In genomic region chr4:58115452-58115851, GRCm38 (mm10) we compare ENCODE assay signal across 26 mouse cellular contexts.
DNase-seq lines count a peak whose midpoint lies in the region; ATAC-seq and TF ChIP-seq lines count a peak whose summit lies in the region.
"Had no signal": no experiment of that assay in that cellular context is flagged by ENCODE, and none has a peak within 500 bp of the region (broad histone marks: within the 10 kb centered on the region; RNA-seq: fewer than 3 reads in every experiment).

No protein-coding gene starts in this region.

- no peaks in the 10 kb centered on the region for H3K36me3 ChIP-seq in forebrain, embryonic 13.5 days (ENCODE audit: poor library complexity, severe bottlenecking)
- no peaks in the 10 kb centered on the region for H3K36me3 ChIP-seq in forebrain, embryonic 15.5 days
- no peaks in the 10 kb centered on the region for H3K36me3 ChIP-seq in midbrain, embryonic 15.5 days (replicated peaks)
- no peaks in the 10 kb centered on the region for H3K36me3 ChIP-seq in midbrain, embryonic 13.5 days
- H3K36me3 ChIP-seq in hindbrain, embryonic 12.5 days: no peaks in the 10 kb centered on the region
- H3K36me3 ChIP-seq in hindbrain, postnatal 0 days (ENCODE audit: insufficient read depth, low read length): no peaks in the 10 kb centered on the region
- H3K36me3 ChIP-seq: embryonic facial prominence, embryonic 12.5 days; heart, embryonic 15.5 days; intestine, embryonic 15.5 days; limb, embryonic 15.5 days had no signal

- no peak for TF ChIP-seq CTCF in hindbrain, postnatal 0 days (IDR thresholded peaks at IDR 0.05; ENCODE audit: low read depth)

- peaks cover 5% of the 10 kb centered on the region; the same call in 1 of the 2 replicates for H3K4me1 ChIP-seq in forebrain, embryonic 13.5 days
- no peaks in the 10 kb centered on the region for H3K4me1 ChIP-seq in forebrain, embryonic 15.5 days
- H3K4me1 ChIP-seq in midbrain, embryonic 15.5 days: peaks cover 4% of the 10 kb centered on the region
- peaks cover 4% of the 10 kb centered on the region; the same call in 1 of the 2 replicates for H3K4me1 ChIP-seq in midbrain, embryonic 13.5 days (replicated peaks)
- peaks cover 4% of the 10 kb centered on the region; the same call in 1 of the 2 replicates for H3K4me1 ChIP-seq in hindbrain, embryonic 12.5 days
- no peaks in the 10 kb centered on the region for H3K4me1 ChIP-seq in hindbrain, postnatal 0 days (ENCODE audit: insufficient read depth, low read length)
- H3K4me1 ChIP-seq: embryonic facial prominence, embryonic 12.5 days; heart, embryonic 15.5 days; limb, embryonic 15.5 days had no signal

- H3K9ac ChIP-seq in forebrain, embryonic 13.5 days: no peak overlapping the region
- H3K9ac ChIP-seq in forebrain, embryonic 15.5 days (replicated peaks): no peak overlapping the region
- H3K9ac ChIP-seq in midbrain, embryonic 15.5 days: no peak overlapping the region
- H3K9ac ChIP-seq in midbrain, embryonic 13.5 days (replicated peaks): no peak overlapping the region
- H3K9ac ChIP-seq in hindbrain, embryonic 12.5 days: no peak overlapping the region
- H3K9ac ChIP-seq in hindbrain, postnatal 0 days (replicated peaks; ENCODE audit: low read length): no peak overlapping the region
- H3K9ac ChIP-seq: embryonic facial prominence, embryonic 12.5 days; heart, embryonic 15.5 days; intestine, embryonic 15.5 days; limb, embryonic 15.5 days; liver, embryonic 14.5 days; lung, embryonic 14.5 days had no signal

- no peak overlapping the region for H3K27ac ChIP-seq in forebrain, embryonic 13.5 days
- H3K27ac ChIP-seq in forebrain, embryonic 15.5 days (replicated peaks): no peak overlapping the region
- H3K27ac ChIP-seq in midbrain, embryonic 15.5 days: no peak overlapping the region
- H3K27ac ChIP-seq in midbrain, embryonic 13.5 days: no peak overlapping the region
- no peak overlapping the region for H3K27ac ChIP-seq in hindbrain, embryonic 12.5 days
- H3K27ac ChIP-seq in hindbrain, postnatal 0 days: no peak overlapping the region
- H3K27ac ChIP-seq: embryonic facial prominence, embryonic 12.5 days; heart, embryonic 15.5 days; intestine, embryonic 15.5 days; limb, embryonic 15.5 days; liver, embryonic 14.5 days; stomach, postnatal 0 days had no signal

- H3K27me3 ChIP-seq in forebrain, embryonic 13.5 days: no peaks in the 10 kb centered on the region
- no peaks in the 10 kb centered on the region for H3K27me3 ChIP-seq in forebrain, embryonic 15.5 days
- no peaks in the 10 kb centered on the region for H3K27me3 ChIP-seq in midbrain, embryonic 15.5 days (replicated peaks)
- H3K27me3 ChIP-seq in midbrain, embryonic 13.5 days: no peaks in the 10 kb centered on the region
- no peaks in the 10 kb centered on the region for H3K27me3 ChIP-seq in hindbrain, embryonic 12.5 days
- H3K27me3 ChIP-seq in hindbrain, postnatal 0 days (ENCODE audit: insufficient read depth, low read length): no peaks in the 10 kb centered on the region
- H3K27me3 ChIP-seq: embryonic facial prominence, embryonic 12.5 days; heart, embryonic 15.5 days; intestine, embryonic 15.5 days; limb, embryonic 15.5 days had no signal

- no peaks in the 10 kb centered on the region for H3K9me3 ChIP-seq in forebrain, embryonic 13.5 days (replicated peaks)
- H3K9me3 ChIP-seq in forebrain, embryonic 15.5 days: no peaks in the 10 kb centered on the region
- no peaks in the 10 kb centered on the region for H3K9me3 ChIP-seq in midbrain, embryonic 15.5 days
- no peaks in the 10 kb centered on the region for H3K9me3 ChIP-seq in midbrain, embryonic 13.5 days
- H3K9me3 ChIP-seq in hindbrain, embryonic 12.5 days (replicated peaks): no peaks in the 10 kb centered on the region
- H3K9me3 ChIP-seq in hindbrain, postnatal 0 days (ENCODE audit: low read length): no peaks in the 10 kb centered on the region
- H3K9me3 ChIP-seq: embryonic facial prominence, embryonic 12.5 days; heart, embryonic 15.5 days; intestine, embryonic 15.5 days; limb, embryonic 15.5 days had no signal

- DNase-seq in hindbrain, postnatal 0 days (ENCODE audit: low spot score): peak; percentile 31
- no peak for DNase-seq in lung, postnatal 14 days
- no peak for DNase-seq in thymus, postnatal 14 days
- DNase-seq: adrenal gland, postnatal 25 days; cerebellum, adult 9-10 months; gastrocnemius, postnatal 36 days; heart, postnatal 36 days; kidney, adult 9 months; kidney, postnatal 14 days; left cerebral cortex, postnatal 4 days; lung, embryonic 14.5 days; lung, postnatal 4 days; thymus, adult 2 months had no signal

- no peak overlapping the region for H3K4me3 ChIP-seq in forebrain, embryonic 13.5 days
- no peak overlapping the region for H3K4me3 ChIP-seq in forebrain, embryonic 15.5 days
- no peak overlapping the region for H3K4me3 ChIP-seq in midbrain, embryonic 15.5 days
- no peak overlapping the region for H3K4me3 ChIP-seq in midbrain, embryonic 13.5 days (replicated peaks)
- no peak overlapping the region for H3K4me3 ChIP-seq in hindbrain, embryonic 12.5 days
- no peak overlapping the region for H3K4me3 ChIP-seq in hindbrain, postnatal 0 days (ENCODE audit: low read length)
- H3K4me3 ChIP-seq: embryonic facial prominence, embryonic 12.5 days; erythroblast, embryonic 14.5 days; heart, embryonic 15.5 days; intestine, embryonic 15.5 days; limb, embryonic 15.5 days had no signal

- 0 out of 2 replicates have a peak overlapping the region, but pooled peaks have one; percentile 16 for H3K4me2 ChIP-seq in forebrain, embryonic 13.5 days
- H3K4me2 ChIP-seq in forebrain, embryonic 15.5 days (replicated peaks): no peak overlapping the region
- H3K4me2 ChIP-seq in midbrain, embryonic 15.5 days: no peak overlapping the region
- H3K4me2 ChIP-seq in midbrain, embryonic 13.5 days (replicated peaks): no peak overlapping the region
- H3K4me2 ChIP-seq in hindbrain, embryonic 12.5 days (replicated peaks): 0 out of 2 replicates have a peak overlapping the region, but pooled peaks have one; percentile 11
- no peak overlapping the region for H3K4me2 ChIP-seq in hindbrain, postnatal 0 days (ENCODE audit: low read depth, low read length)
- H3K4me2 ChIP-seq: embryonic facial prominence, embryonic 12.5 days; heart, embryonic 15.5 days; intestine, embryonic 15.5 days; limb, embryonic 15.5 days; lung, embryonic 14.5 days had no signal

- no peak for ATAC-seq in forebrain, embryonic 13.5 days
- no peak for ATAC-seq in forebrain, embryonic 15.5 days (replicated peaks)
- ATAC-seq in midbrain, embryonic 15.5 days (replicated peaks): peak; percentile 50; the same call in 1 of the 2 replicates
- ATAC-seq in midbrain, embryonic 13.5 days: no peak
- ATAC-seq in hindbrain, embryonic 12.5 days (ENCODE audit: low FRiP score): no peak
- peak; percentile 45; the same call in 1 of the 2 replicates for ATAC-seq in hindbrain, postnatal 0 days
- ATAC-seq: CD4-positive, CD25-positive, alpha-beta regulatory T cell, adult 4 months; intestine, embryonic 15.5 days had no signal

- 23% methylated on average over 8 of the region's 8 CpGs for WGBS in forebrain, embryonic 13.5 days
- WGBS in forebrain, embryonic 15.5 days: 21% methylated on average over 8 of the region's 8 CpGs
- WGBS in midbrain, embryonic 15.5 days: 39% methylated on average over 8 of the region's 8 CpGs
- 45% methylated on average over 8 of the region's 8 CpGs for WGBS in midbrain, embryonic 13.5 days
- WGBS in hindbrain, embryonic 12.5 days: 40% methylated on average over 8 of the region's 8 CpGs
- 26% methylated on average over 8 of the region's 8 CpGs for WGBS in hindbrain, postnatal 0 days

Comparison
In these comparisons a context has a peak if more than half of its experiments do, and no peak if none do; other contexts are left out.
1. ATAC-seq: peak in midbrain, embryonic 15.5 days (single experiment) and hindbrain, postnatal 0 days (single experiment); none in forebrain, embryonic 13.5 days (single experiment), forebrain, embryonic 15.5 days (single experiment), midbrain, embryonic 13.5 days (single experiment) and hindbrain, embryonic 12.5 days (single experiment).
2. H3K4me2 ChIP-seq: peak in forebrain, embryonic 13.5 days (single experiment) and hindbrain, embryonic 12.5 days (single experiment); none in forebrain, embryonic 15.5 days (single experiment), midbrain, embryonic 15.5 days (single experiment), midbrain, embryonic 13.5 days (single experiment) and hindbrain, postnatal 0 days (single experiment).